Mouse (Mus musculus): ENCODE results near the gene Cys1.
A peak's percentile ranks its signal among the peaks of the same experiment; 100 is the strongest.

DNA sequence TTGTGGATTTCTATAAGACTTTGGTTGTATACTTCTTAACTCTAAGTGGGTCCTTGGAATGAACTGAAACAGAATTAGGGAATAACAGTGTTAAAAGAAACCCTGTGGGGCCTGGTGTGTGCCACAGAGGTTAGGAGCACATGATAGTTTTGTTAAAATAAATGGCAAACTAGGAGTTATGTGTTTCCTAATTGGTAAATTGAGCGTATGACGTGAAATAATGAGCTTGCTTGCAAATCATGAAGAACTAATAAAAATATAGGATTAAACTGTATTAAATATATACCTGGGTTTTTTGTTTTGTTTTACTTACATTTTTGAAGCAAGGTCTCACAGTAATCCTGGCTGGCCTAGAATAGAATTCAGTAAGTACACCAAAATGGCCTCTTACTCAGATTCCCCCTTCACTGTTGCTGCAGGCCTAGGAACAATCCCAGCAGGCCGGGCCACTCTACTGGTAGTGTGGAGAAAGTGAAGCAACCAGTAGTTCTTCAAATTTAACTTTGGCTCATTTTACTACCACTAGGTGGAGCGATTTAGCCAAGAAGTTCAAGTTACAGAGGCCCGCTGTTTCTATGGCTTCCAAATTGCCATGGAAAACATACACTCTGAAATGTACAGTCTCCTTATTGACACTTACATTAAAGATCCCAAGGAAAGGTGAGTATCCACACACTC is 28.4 kb upstream of the Cys1 start:
- TF ChIP-seq CTCF (IDR thresholded peaks at IDR 0.05; ENCODE audit: low read depth) (peak; percentile 69), EP300 (IDR thresholded peaks at IDR 0.05; ENCODE audit: low read depth) (no peak)

Measured in heart, postnatal 0 days (tissue).